Mouse (Mus musculus): ENCODE measurements around the gene Avpr1b. TPM values are rescaled to one million over a fixed set of nuclear protein-coding genes. Genes with fewer than 3 reads are reported as not detected.

Avpr1b gene
- total and polyA plus RNA-seq, 2 experiments from 2014 or later: not detected

DNA sequence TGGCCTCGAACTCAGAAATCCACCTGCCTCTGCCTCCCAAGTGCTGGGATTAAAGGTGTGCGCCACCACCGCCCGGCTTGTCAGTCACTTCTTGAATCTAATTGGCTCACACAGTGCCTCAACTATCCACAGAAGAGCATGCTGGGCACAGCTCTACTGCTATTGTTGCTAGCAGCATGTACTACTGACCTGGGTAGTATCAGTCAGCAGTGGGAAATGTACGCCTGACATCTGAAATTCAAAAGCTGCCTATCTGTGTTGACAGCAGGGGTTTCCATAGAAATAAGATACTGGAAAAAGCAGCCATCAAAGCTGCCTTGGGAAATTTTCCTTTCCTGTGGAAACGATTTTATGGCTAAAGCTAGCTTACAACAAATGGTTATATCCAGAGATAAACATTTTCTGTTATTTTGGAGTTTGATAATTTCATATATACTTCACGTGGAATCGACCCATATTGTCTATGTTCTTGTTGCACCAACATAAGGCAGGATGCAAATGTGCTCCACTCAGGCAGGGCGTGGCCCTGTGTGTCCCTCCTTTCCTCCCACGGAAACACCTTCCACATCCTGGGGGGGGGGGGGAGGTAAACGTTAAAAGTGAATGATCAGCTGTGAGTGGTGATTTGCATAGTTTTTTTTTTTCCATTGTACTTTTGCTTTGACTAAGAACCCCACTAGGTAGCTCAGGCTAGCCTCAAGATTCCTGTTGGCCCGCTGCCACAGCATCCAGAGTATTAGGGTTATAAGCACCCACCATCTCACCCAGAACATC, 53.8 kb downstream of the Avpr1b start:
- Histone ChIP-seq H3K27me3 (ENCODE audit: insufficient read depth, low read length) (no peaks in the 10 kb centered on the region), H3K4me3 (ENCODE audit: low read length) (no peak overlapping the region), H3K27ac (no peak overlapping the region), H3K9me3 (ENCODE audit: low read length) (no peaks in the 10 kb centered on the region), H3K9ac (replicated peaks; ENCODE audit: low read length) (no peak overlapping the region), H3K36me3 (ENCODE audit: insufficient read depth, low read length) (no peaks in the 10 kb centered on the region), H3K4me1 (ENCODE audit: insufficient read depth, low read length) (no peaks in the 10 kb centered on the region), H3K4me2 (ENCODE audit: low read depth, low read length) (no peak overlapping the region)
- DNase-seq (ENCODE audit: low spot score): no peak
- no peak for ATAC-seq
- 55% methylated on average over 11 of the region's 12 CpGs for WGBS
- no peak for TF ChIP-seq CTCF (IDR thresholded peaks at IDR 0.05; ENCODE audit: low read depth)

DNA sequence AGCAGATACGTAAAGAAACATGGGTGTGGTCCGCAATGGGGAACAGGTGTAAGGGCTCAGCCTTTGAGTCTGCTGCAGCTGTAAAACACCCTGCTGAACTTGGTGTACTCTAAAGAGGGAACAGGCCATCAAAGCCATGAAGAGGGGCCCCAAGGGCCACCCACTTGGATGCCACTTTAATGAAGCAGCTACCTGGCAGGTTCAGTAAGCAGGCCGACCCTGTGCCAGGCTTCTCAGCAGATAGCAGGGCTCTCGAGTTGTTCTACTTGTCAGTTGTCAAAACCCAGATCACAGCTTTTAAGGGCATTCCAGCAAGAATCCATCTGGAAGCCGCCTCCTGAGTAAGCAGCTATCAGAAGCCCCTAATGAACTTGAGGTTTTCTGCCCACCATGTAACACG, 56.6 kb downstream of the Avpr1b start:
- 85% methylated on average over 6 of the region's 6 CpGs for WGBS
- Histone ChIP-seq H3K27me3 (ENCODE audit: insufficient read depth, low read length) (no peaks in the 10 kb centered on the region), H3K36me3 (ENCODE audit: insufficient read depth, low read length) (no peaks in the 10 kb centered on the region), H3K27ac (no peak overlapping the region), H3K4me3 (ENCODE audit: low read length) (no peak overlapping the region), H3K4me2 (ENCODE audit: low read depth, low read length) (no peak overlapping the region), H3K9ac (replicated peaks; ENCODE audit: low read length) (no peak overlapping the region), H3K9me3 (ENCODE audit: low read length) (no peaks in the 10 kb centered on the region), H3K4me1 (ENCODE audit: insufficient read depth, low read length) (no peaks in the 10 kb centered on the region)
- no peak for ATAC-seq
- no peak for DNase-seq (ENCODE audit: low spot score)
- TF ChIP-seq CTCF (IDR thresholded peaks at IDR 0.05; ENCODE audit: low read depth): no peak

DNA sequence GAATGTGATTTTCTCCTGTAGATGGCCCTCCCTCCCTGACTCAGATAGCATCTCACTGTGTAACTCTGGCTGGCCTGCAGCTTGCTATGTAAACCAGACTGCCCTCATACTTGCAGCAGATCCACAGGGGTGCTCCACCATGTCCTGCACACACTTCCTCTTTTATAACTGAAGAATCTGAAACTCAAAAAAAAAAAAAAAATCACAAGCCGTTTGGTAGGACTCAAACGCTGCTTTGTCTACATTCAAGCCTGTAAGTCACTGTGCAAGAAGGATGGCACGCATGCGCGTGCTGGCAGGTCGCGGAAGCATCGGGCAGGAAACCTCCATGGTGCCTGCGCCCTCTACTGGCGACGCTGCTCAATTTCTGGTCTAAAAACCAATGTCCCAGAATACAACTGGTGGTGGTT, 58.9 kb downstream of the Avpr1b start:
- H3K4me2 ChIP-seq (ENCODE audit: low read depth, low read length): peak overlapping the region; percentile 41
- no peaks in the 10 kb centered on the region for H3K36me3 ChIP-seq (ENCODE audit: insufficient read depth, low read length)
- no peaks in the 10 kb centered on the region for H3K4me1 ChIP-seq (ENCODE audit: insufficient read depth, low read length)
- no peaks in the 10 kb centered on the region for H3K27me3 ChIP-seq (ENCODE audit: insufficient read depth, low read length)
- under 1% methylated on average over 11 of the region's 11 CpGs for WGBS
- ATAC-seq (peak; percentile 94), DNase-seq (ENCODE audit: low spot score) (peak; percentile 97)
- H3K9me3 ChIP-seq (ENCODE audit: low read length): no peaks in the 10 kb centered on the region
- peak overlapping the region; percentile 10 for H3K9ac ChIP-seq (replicated peaks; ENCODE audit: low read length)
- H3K4me3 ChIP-seq (ENCODE audit: low read length): peak overlapping the region; percentile 16; the same call in 1 of the 2 replicates
- H3K27ac ChIP-seq: peak overlapping the region; percentile 80
- TF ChIP-seq CTCF (IDR thresholded peaks at IDR 0.05; ENCODE audit: low read depth): peak; percentile 97

DNA sequence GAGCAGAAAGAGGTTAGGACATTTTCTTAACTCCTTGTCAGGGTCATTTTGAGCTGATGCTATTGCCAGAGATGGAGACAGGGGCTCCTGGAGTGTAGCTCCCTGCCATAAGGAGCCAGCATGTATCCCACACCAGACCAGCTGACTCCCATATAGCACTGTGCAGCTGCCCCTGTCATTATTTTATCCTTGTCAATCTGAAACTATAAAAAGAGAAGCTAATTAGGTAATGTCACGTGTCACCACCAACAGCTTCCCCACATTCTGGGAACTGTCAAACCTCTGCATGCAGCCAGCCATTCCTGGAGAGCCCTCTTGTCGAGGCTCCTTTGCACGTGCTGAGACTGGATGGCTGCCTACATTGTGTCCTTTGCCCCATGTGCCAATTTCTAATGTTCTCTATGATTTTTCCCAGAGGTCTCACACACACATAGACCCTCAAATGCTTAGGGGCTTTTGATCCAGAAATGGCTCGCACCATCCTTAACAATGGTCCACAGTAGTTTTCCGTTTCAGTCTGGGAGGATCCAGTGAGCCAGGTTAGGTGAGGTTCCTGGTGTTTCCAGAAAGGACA, 60.6 kb downstream of the Avpr1b start:
- H3K27ac ChIP-seq: no peak overlapping the region
- DNase-seq (ENCODE audit: low spot score) (no peak), ATAC-seq (no peak)
- H3K9ac ChIP-seq (replicated peaks; ENCODE audit: low read length): no peak overlapping the region
- 59% methylated on average over 5 of the region's 5 CpGs for WGBS
- no peaks in the 10 kb centered on the region for H3K36me3 ChIP-seq (ENCODE audit: insufficient read depth, low read length)
- H3K4me2 ChIP-seq (ENCODE audit: low read depth, low read length): no peak overlapping the region
- H3K27me3 ChIP-seq (ENCODE audit: insufficient read depth, low read length): no peaks in the 10 kb centered on the region
- TF ChIP-seq CTCF (IDR thresholded peaks at IDR 0.05; ENCODE audit: low read depth): no peak
- no peaks in the 10 kb centered on the region for H3K4me1 ChIP-seq (ENCODE audit: insufficient read depth, low read length)
- no peaks in the 10 kb centered on the region for H3K9me3 ChIP-seq (ENCODE audit: low read length)
- no peak overlapping the region for H3K4me3 ChIP-seq (ENCODE audit: low read length)

DNA sequence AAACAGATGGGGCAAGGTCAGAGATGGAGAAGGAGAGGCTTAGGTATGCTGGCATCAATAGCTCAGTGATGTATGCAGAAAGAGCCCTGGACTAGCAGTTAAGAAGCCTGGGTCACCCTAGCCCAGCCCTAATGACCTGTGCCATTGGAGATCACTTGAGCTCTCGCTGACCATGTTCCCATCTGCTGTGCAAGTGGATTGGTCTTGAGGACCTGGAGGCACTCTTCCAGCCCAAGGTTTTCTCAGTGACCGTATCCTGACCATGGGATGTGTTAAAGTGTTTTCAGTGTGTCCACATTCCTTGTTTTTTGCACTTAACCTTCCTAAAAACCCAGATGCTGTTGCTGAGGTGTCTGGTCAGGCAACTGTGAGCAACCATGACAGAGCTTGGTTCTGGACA, 61.2 kb downstream of the Avpr1b start:
- ATAC-seq (no peak), DNase-seq (ENCODE audit: low spot score) (no peak)
- no peak overlapping the region for H3K4me2 ChIP-seq (ENCODE audit: low read depth, low read length)
- H3K27me3 ChIP-seq (ENCODE audit: insufficient read depth, low read length): no peaks in the 10 kb centered on the region
- no peak overlapping the region for H3K4me3 ChIP-seq (ENCODE audit: low read length)
- no peak overlapping the region for H3K27ac ChIP-seq
- TF ChIP-seq CTCF (IDR thresholded peaks at IDR 0.05; ENCODE audit: low read depth): no peak
- no peaks in the 10 kb centered on the region for H3K4me1 ChIP-seq (ENCODE audit: insufficient read depth, low read length)
- H3K9me3 ChIP-seq (ENCODE audit: low read length): no peaks in the 10 kb centered on the region
- H3K9ac ChIP-seq (replicated peaks; ENCODE audit: low read length): no peak overlapping the region
- 96% methylated on average over 2 of the region's 2 CpGs for WGBS
- no peaks in the 10 kb centered on the region for H3K36me3 ChIP-seq (ENCODE audit: insufficient read depth, low read length)

DNA sequence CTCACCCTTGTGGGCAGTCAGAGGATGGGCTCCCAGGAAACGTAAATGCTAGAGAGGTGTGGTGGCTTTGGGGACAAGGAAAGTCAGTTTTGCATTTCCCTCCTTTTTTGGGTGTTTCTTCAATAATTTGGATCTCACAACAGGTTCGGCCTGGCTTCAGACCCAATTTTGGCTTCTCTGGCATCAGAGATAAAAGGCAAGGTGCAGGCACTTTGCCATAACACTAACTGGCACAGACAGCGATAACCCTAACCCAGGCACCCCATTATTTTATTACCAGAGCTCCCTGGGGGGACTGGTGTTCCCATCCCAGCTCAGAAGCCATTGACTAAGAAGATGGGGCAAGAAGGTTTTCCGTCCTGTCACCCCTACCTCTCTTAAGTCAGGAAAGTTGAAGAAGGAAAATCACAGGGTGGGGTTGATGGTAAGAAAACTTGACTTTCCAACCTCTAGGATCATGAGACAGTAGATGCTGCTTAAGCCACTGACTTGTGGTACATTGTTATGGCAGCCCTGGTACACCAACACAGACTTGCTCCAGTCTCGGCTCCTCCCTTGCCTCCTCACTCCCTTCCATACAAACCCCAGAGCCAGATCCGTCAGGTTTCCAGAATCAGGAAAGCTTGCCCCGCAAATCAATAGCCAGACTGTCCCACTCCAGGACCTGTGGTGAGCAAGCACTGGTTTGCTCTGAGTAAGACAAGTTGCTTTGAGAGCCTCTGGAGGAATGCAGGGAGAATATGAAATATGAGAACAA, 61.9 kb downstream of the Avpr1b start:
- Histone ChIP-seq H3K4me3 (ENCODE audit: low read length) (no peak overlapping the region), H3K36me3 (ENCODE audit: insufficient read depth, low read length) (no peaks in the 10 kb centered on the region), H3K27ac (no peak overlapping the region), H3K9ac (replicated peaks; ENCODE audit: low read length) (no peak overlapping the region), H3K9me3 (ENCODE audit: low read length) (no peaks in the 10 kb centered on the region), H3K4me1 (ENCODE audit: insufficient read depth, low read length) (no peaks in the 10 kb centered on the region), H3K4me2 (ENCODE audit: low read depth, low read length) (no peak overlapping the region), H3K27me3 (ENCODE audit: insufficient read depth, low read length) (no peaks in the 10 kb centered on the region)
- ATAC-seq (no peak), DNase-seq (ENCODE audit: low spot score) (no peak)
- TF ChIP-seq CTCF (IDR thresholded peaks at IDR 0.05; ENCODE audit: low read depth): no peak
- WGBS: 76% methylated on average over 7 of the region's 7 CpGs

Other genes with a start within 250 kb of the Avpr1b start
- 62.8 and 69.3 TPM in 2 replicates for gene Srgap2, start 71.9 kb upstream of the Avpr1b start, total RNA-seq (2014; rRNA removed)
- gene Srgap2, start 71.9 kb upstream of the Avpr1b start, polyA plus RNA-seq (2015; fragmentation: Nextera tagmentation; extraction: Ambion mirVana): 23.3 and 24.5 TPM in 2 replicates
- 0.11 TPM in 1 of 2 replicates, not detected in the other for gene Fam72a, start 71.3 kb upstream of the Avpr1b start, total RNA-seq (2014; rRNA removed)
- gene Fam72a, start 71.3 kb upstream of the Avpr1b start, polyA plus RNA-seq (2015; fragmentation: Nextera tagmentation; extraction: Ambion mirVana): 0.98 and 1.4 TPM in 2 replicates
- not detected in 2 replicates for gene Ctse, start 39.1 kb downstream of the Avpr1b start, total RNA-seq (2014; rRNA removed)
- not detected in 2 replicates for gene Ctse, start 39.1 kb downstream of the Avpr1b start, polyA plus RNA-seq (2015; fragmentation: Nextera tagmentation; extraction: Ambion mirVana)
- gene Rab7b, start 89.5 kb downstream of the Avpr1b start, total RNA-seq (2014; rRNA removed): 0.10 and 2.8 TPM in 2 replicates
- 1.2 and 1.6 TPM in 2 replicates for gene Rab7b, start 89.5 kb downstream of the Avpr1b start, polyA plus RNA-seq (2015; fragmentation: Nextera tagmentation; extraction: Ambion mirVana)
- gene Slc26a9, start 144.8 kb downstream of the Avpr1b start, total RNA-seq (2014; rRNA removed): 0.07 and 0.37 TPM in 2 replicates
- gene Slc26a9, start 144.8 kb downstream of the Avpr1b start, polyA plus RNA-seq (2015; fragmentation: Nextera tagmentation; extraction: Ambion mirVana): 0.09 and 0.10 TPM in 2 replicates
- gene Pm20d1, start 198.1 kb downstream of the Avpr1b start, total RNA-seq (2014; rRNA removed): 0.04 and 0.63 TPM in 2 replicates
- 0.54 and 0.60 TPM in 2 replicates for gene Pm20d1, start 198.1 kb downstream of the Avpr1b start, polyA plus RNA-seq (2015; fragmentation: Nextera tagmentation; extraction: Ambion mirVana)
- gene Slc41a1, start 228.3 kb downstream of the Avpr1b start, total RNA-seq (2014; rRNA removed): 41.4 and 48.0 TPM in 2 replicates
- 20.9 and 23.6 TPM in 2 replicates for gene Slc41a1, start 228.3 kb downstream of the Avpr1b start, polyA plus RNA-seq (2015; fragmentation: Nextera tagmentation; extraction: Ambion mirVana)